Comparison of ENCODE assay signal across 22 mouse cellular contexts in genomic region chr13:109655390-109655789, GRCm38 (mm10).
DNase-seq lines count a peak whose midpoint lies in the region; ATAC-seq and TF ChIP-seq lines count a peak whose summit lies in the region.
"Had no signal": no experiment of that assay in that cellular context is flagged by ENCODE, and none has a peak within 500 bp of the region (broad histone marks: within the 10 kb centered on the region; RNA-seq: fewer than 3 reads in every experiment).

No protein-coding gene starts in this region.

- no peaks in the 10 kb centered on the region for H3K27me3 ChIP-seq in hindbrain, embryonic 13.5 days
- H3K27me3 ChIP-seq in hindbrain, embryonic 16.5 days (replicated peaks; ENCODE audit: control insufficient read depth, insufficient read depth, low read length) = no peaks in the 10 kb centered on the region
- no peaks in the 10 kb centered on the region for H3K27me3 ChIP-seq in neural tube, embryonic 13.5 days
- H3K27me3 ChIP-seq in neural tube, embryonic 14.5 days (ENCODE audit: control insufficient read depth, insufficient read depth, low read length) = no peaks in the 10 kb centered on the region
- no peaks in the 10 kb centered on the region for H3K27me3 ChIP-seq in cerebellum, adult 2 months (ENCODE audit: control insufficient read depth, insufficient read depth, low read length)
- H3K27me3 ChIP-seq: CH12.LX; embryonic facial prominence, embryonic 15.5 days; intestine, embryonic 15.5 days; Patski had no signal

- peak overlapping the region; percentile 58; the same call in 1 of the 2 replicates for H3K27ac ChIP-seq in hindbrain, embryonic 13.5 days
- H3K27ac ChIP-seq in hindbrain, embryonic 16.5 days (ENCODE audit: low read depth, low read length) = no peak overlapping the region
- peak overlapping the region; percentile 61 for H3K27ac ChIP-seq in neural tube, embryonic 13.5 days (replicated peaks)
- H3K27ac ChIP-seq in neural tube, embryonic 14.5 days (ENCODE audit: low read depth, low read length) = no peak overlapping the region; the same call in 1 of the 2 replicates
- H3K27ac ChIP-seq in cerebellum, adult 2 months (ENCODE audit: insufficient read depth, low read length) = no peak overlapping the region
- H3K27ac ChIP-seq: embryonic facial prominence, embryonic 15.5 days; forebrain, embryonic 10.5 days; heart, embryonic 10.5 days; intestine, embryonic 15.5 days had no signal

- H3K4me1 ChIP-seq in hindbrain, embryonic 13.5 days (replicated peaks) = peaks cover 14% of the 10 kb centered on the region
- no peaks in the 10 kb centered on the region for H3K4me1 ChIP-seq in hindbrain, embryonic 16.5 days (ENCODE audit: control insufficient read depth, insufficient read depth, low read depth, low read length)
- peaks cover 28% of the 10 kb centered on the region for H3K4me1 ChIP-seq in neural tube, embryonic 13.5 days (replicated peaks)
- H3K4me1 ChIP-seq in neural tube, embryonic 14.5 days (ENCODE audit: control insufficient read depth, insufficient read depth, low read length) = 0 out of 2 replicates have a peak, but pooled peaks cover 3% of the 10 kb centered on the region
- peaks cover 7% of the 10 kb centered on the region; the same call in 1 of the 2 replicates for H3K4me1 ChIP-seq in cerebellum, adult 2 months (ENCODE audit: control insufficient read depth, insufficient read depth, low read length)
- H3K4me1 ChIP-seq: intestine, embryonic 15.5 days had no signal

- no peak for ATAC-seq in hindbrain, embryonic 13.5 days (ENCODE audit: low FRiP score)
- ATAC-seq in hindbrain, embryonic 16.5 days = no peak
- ATAC-seq in neural tube, embryonic 13.5 days (ENCODE audit: low read depth) = peak; percentile 33; the same call in 1 of the 2 replicates
- peak; percentile 71; the same call in 1 of the 2 replicates for ATAC-seq in neural tube, embryonic 14.5 days (ENCODE audit: low read depth)
- ATAC-seq: activated CD4-positive, CD25-positive, alpha-beta regulatory T cell, adult 4 months; forebrain, embryonic 16.5 days; intestine, embryonic 15.5 days; Patski had no signal

- 55% methylated on average over 3 of the region's 3 CpGs for WGBS in hindbrain, embryonic 13.5 days
- WGBS in hindbrain, embryonic 16.5 days = 47% methylated on average over 3 of the region's 3 CpGs
- WGBS in neural tube, embryonic 13.5 days = 47% methylated on average over 3 of the region's 3 CpGs
- WGBS in neural tube, embryonic 14.5 days = 49% methylated on average over 3 of the region's 3 CpGs
- WGBS in cerebellum, adult 2 months = 72% methylated on average over 3 of the region's 3 CpGs

- TF ChIP-seq CTCF in cerebellum, adult 2 months (IDR thresholded peaks at IDR 0.05; ENCODE audit: borderline replicate concordance, insufficient read depth, low read depth, low read length) = no peak

- no peak overlapping the region for H3K4me3 ChIP-seq in hindbrain, embryonic 13.5 days
- H3K4me3 ChIP-seq in hindbrain, embryonic 16.5 days (ENCODE audit: low read length) = no peak overlapping the region
- no peak overlapping the region for H3K4me3 ChIP-seq in neural tube, embryonic 13.5 days
- no peak overlapping the region for H3K4me3 ChIP-seq in neural tube, embryonic 14.5 days (ENCODE audit: low read depth, low read length)
- no peak overlapping the region for H3K4me3 ChIP-seq in cerebellum, adult 2 months (replicated peaks; ENCODE audit: insufficient read depth, low read depth, low read length)
- H3K4me3 ChIP-seq: embryonic facial prominence, embryonic 15.5 days; erythroblast, embryonic 14.5 days; forebrain, embryonic 10.5 days; heart, embryonic 10.5 days; intestine, embryonic 15.5 days had no signal

- H3K9me3 ChIP-seq in hindbrain, embryonic 13.5 days = no peaks in the 10 kb centered on the region
- no peaks in the 10 kb centered on the region for H3K9me3 ChIP-seq in hindbrain, embryonic 16.5 days (ENCODE audit: control insufficient read depth, low read length)
- no peaks in the 10 kb centered on the region for H3K9me3 ChIP-seq in neural tube, embryonic 13.5 days
- no peaks in the 10 kb centered on the region for H3K9me3 ChIP-seq in neural tube, embryonic 14.5 days (ENCODE audit: control insufficient read depth, low read length)
- H3K9me3 ChIP-seq: embryonic facial prominence, embryonic 15.5 days; forebrain, embryonic 10.5 days; heart, embryonic 10.5 days; intestine, embryonic 15.5 days had no signal

- no peak for DNase-seq in neural tube, embryonic 10.5 days (ENCODE audit: extremely low spot score, low spot score)
- no peak for DNase-seq in cerebellum, adult 2 months
- DNase-seq: adrenal gland, postnatal 14 days; cerebellum, adult 8-10 months; cerebellum, postnatal 14 days; embryo, embryonic 11 days; gastrocnemius, postnatal 10 days; heart, adult 18-20 months; heart, postnatal 10 days had no signal

- H3K36me3 ChIP-seq in hindbrain, embryonic 13.5 days = no peaks in the 10 kb centered on the region
- H3K36me3 ChIP-seq in hindbrain, embryonic 16.5 days (ENCODE audit: control insufficient read depth, insufficient read depth, low read length) = no peaks in the 10 kb centered on the region
- no peaks in the 10 kb centered on the region for H3K36me3 ChIP-seq in neural tube, embryonic 13.5 days
- H3K36me3 ChIP-seq in neural tube, embryonic 14.5 days (ENCODE audit: control insufficient read depth, insufficient read depth, low read length) = no peaks in the 10 kb centered on the region
- H3K36me3 ChIP-seq: embryonic facial prominence, embryonic 15.5 days; forebrain, embryonic 10.5 days; heart, embryonic 10.5 days; intestine, embryonic 15.5 days had no signal

- H3K9ac ChIP-seq in hindbrain, embryonic 13.5 days = no peak overlapping the region
- H3K9ac ChIP-seq in hindbrain, embryonic 16.5 days (ENCODE audit: low read depth, low read length) = no peak overlapping the region
- no peak overlapping the region for H3K9ac ChIP-seq in neural tube, embryonic 13.5 days
- H3K9ac ChIP-seq in neural tube, embryonic 14.5 days (replicated peaks; ENCODE audit: low read depth, low read length) = no peak overlapping the region
- H3K9ac ChIP-seq: embryonic facial prominence, embryonic 15.5 days; intestine, embryonic 15.5 days had no signal

- H3K4me2 ChIP-seq in hindbrain, embryonic 13.5 days = no peak overlapping the region
- H3K4me2 ChIP-seq in hindbrain, embryonic 16.5 days (ENCODE audit: low read length) = no peak overlapping the region
- H3K4me2 ChIP-seq in neural tube, embryonic 13.5 days = no peak overlapping the region
- no peak overlapping the region for H3K4me2 ChIP-seq in neural tube, embryonic 14.5 days (ENCODE audit: low read depth, low read length)
- H3K4me2 ChIP-seq: embryonic facial prominence, embryonic 15.5 days; intestine, embryonic 15.5 days had no signal

- no peak for TF ChIP-seq POLR2A in cerebellum, adult 2 months (IDR thresholded peaks at IDR 0.05; ENCODE audit: borderline replicate concordance, insufficient read depth, low read length)

Comparison
In these comparisons a context has a peak if more than half of its experiments do, and no peak if none do; other contexts are left out.
1. H3K27ac ChIP-seq: peak in hindbrain, embryonic 13.5 days (single experiment) and neural tube, embryonic 13.5 days (single experiment); none in hindbrain, embryonic 16.5 days (single experiment), neural tube, embryonic 14.5 days (single experiment) and cerebellum, adult 2 months (single experiment).
2. ATAC-seq: peak in neural tube, embryonic 13.5 days (single experiment) and neural tube, embryonic 14.5 days (single experiment); none in hindbrain, embryonic 13.5 days (single experiment) and hindbrain, embryonic 16.5 days (single experiment).